Mouse (Mus musculus) lung, adult 18-20 months (tissue): Measurements from ENCODE around the gene Lmbr1.
"Not testable (repeated sequence)": the region's sequence is repeated elsewhere in the genome, so short reads cannot be mapped to it uniquely, and the experiment has no call there.

Source experiments
- DNase-seq, 2 experiments: peaks; one replicate each; pipeline ENCODE4 v3.0.0; 2022; ENCODE audit warnings: mixed read lengths in 2 of 2

Gene Lmbr1

DNA sequence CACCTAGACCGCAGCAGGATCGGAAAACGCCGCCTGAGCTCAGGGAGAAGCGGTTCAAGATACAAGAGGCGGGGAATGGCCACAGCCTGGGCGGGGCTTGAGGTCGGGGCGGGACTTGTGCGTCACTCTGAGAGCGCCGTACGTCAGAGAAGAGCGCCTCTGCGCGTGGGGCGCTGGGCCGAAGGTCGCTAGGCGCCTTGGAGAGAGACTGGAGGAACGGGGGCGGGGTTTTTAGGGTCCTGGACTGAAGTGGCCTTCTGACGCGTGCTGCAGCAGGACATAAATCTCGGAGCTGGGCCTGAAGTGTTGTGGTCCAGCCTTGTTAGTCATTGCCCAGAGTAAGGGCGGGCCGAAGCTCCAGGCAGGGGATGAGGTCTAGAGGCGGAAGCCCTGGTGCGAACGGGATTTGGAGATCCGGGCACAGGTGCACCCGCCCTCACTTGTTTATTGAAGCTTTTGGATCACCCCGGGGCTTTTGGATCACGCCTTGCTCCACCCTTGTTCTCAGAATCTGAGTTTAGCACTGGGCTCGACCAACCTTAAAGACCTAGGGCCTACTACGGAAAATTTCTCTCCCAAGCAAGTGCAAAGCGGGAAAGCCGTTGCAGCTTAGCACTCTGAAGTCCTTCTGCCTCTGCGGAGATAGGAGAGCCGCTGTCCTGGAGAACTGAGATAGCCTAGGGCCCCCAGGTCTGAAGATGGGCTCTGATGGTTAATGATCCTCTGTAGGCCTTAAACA lies at the start of gene Lmbr1:
Gene Lmbr1, minus strand, starts transcription at position 93 of the 739 bp plus-strand sequence.
- peak; percentile 93 to 94 for DNase-seq

DNA sequence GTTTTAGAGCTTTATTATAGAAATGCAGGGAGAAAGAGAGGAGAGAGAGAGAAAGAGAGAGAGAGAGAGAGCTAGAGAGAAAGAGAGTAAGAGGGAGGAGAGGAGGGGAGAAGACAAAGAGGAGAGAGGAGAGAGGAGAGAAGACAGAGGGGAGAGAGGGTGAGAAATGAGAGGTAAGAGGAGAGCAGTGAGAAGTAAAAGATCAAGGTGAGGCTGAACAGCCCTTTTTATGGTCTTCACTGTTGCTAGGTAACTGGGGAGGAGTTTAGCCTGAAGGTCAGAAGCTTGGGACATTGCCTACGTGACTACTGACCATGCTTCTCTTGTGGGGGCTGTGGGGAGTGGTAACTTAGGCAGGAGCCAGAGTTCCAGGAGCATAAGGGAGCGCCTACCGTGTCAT lies 45.1 kb upstream of the Lmbr1 start:
- not testable (repeated sequence) for DNase-seq

DNA sequence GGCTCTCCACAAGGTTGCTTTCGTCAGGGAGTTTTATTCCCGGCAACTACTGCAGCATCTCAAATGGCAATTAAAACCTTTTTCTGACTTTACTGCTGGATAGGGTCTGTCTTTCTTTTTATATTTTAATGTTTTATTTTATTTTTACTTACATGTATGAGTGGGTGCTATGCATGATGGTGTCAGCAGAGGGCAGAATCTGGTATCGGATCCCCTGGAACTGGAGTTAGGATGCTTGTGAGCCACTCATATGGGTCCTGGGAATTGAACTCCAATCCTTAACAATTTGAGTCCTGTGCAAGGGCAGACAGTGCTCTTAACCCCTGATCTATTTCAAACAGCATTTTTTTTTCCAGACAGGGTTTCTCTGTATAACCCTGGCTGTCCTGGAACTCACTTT lies 34.9 kb upstream of the Lmbr1 start:
- DNase-seq, result no peak

DNA sequence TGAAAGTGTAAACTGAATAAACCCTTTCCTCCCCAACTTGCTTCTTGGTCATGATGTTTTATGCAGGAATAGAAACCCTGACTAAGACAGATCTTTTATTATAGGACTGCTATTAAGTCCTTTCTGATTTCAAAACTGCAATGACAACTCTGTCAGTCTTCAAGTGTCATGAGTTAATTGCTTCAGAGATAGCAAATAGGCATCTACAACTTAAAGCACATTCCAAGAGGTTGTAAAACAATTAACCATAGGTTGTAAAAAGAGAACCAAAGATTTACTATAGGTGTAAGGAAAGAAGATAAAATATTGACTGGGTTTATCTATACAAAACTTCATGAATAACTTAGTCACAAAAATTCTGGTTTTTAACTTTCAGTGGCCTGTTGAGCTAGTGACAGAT lies 32.7 kb upstream of the Lmbr1 start:
- no peak for DNase-seq

DNA sequence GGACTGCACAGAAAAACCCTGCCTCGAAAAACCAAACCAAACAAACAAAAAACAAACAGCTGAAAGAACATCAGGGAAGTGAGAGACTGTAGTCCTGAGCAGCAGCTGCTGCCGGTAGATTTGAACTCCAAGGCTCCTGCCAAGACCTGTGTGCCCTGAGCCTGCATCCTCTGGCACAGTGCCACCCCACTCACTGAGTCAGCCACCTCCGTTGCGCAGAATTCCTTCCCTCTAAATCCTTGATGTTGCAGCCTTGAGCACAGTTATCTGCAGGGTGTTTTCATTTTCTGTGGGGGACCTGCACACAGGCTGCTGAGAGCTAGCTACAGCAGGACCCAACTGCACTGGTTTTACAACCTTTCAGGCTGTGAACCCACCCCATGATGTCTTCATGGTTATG lies 20.2 kb upstream of the Lmbr1 start:
- no peak for DNase-seq

DNA sequence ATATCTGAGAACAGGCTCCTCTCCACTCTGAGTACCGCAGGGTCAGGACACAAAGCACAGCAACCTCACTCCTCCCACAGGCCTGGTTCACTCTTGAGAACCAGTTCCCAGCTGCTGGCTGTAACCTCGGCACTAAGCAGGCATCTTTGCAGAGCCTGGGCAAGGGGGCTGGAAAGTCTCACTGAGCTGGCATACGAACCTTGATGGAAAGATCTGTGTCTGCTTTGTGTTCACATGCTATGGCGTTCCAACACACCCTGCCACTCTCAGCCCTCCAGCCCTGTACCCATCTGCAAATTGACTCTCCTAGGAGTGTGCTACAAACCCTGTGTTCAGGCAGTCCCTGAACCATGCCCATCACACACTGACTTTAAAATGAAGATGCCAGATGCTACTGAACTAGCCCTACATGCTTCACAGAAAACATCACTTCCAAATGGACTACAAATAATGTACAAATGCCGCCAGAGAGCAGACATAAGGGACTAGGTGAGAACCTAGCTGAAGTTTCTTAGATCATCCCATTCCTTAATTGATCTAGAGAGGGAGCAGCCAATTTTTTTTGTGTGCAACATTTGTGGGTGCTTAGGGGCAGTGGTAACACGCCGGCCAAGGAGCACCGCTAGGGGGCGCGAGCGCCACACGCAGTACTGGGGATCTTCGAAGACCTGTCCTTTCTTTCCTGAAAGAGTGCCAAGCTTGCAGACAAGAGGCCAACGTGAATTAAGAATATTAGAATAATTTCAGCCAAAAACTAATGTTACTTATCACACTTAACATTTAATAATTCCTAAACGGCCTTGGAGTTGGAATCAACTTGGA lies 11.0 kb upstream of the Lmbr1 start:
- peak; percentile 68 to 81 for DNase-seq

DNA sequence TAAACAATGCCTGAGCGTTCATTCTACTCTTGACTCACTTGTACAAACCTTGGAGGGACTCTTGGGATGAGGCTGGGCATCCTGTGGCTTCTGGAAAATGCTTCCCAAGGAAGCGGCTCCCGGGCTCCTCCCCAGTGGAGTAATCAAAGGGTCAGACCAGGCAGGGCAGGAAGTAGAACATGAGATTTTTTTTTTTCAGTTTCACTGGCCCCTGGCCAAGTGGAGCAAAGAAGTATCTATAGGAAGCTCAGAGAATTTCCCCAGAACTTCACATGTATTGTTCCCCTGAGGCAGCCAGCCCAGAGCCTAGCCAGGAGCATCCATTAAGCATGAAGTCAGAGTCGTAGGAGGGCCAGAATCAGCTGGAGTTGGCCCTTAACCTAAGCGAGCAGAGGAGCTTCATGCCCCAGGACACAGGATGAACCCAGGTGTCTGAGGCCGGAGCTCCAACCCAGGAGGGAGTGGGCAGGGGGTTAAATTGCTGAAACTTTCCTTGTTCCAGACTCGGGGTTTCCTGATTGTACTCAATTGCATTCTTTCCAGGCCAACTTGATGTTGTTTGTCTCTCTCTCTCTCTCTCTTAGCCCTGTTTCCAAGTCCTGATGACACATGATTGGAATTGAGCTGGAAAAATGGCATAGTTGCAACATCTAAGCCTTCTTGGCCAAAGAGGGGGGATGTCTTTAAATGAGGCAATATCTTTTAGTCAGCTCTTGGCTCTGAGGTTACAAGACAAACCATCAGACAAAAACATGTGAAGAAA lies 10.2 kb upstream of the Lmbr1 start:
- DNase-seq, result peak; percentile 27 to 64

DNA sequence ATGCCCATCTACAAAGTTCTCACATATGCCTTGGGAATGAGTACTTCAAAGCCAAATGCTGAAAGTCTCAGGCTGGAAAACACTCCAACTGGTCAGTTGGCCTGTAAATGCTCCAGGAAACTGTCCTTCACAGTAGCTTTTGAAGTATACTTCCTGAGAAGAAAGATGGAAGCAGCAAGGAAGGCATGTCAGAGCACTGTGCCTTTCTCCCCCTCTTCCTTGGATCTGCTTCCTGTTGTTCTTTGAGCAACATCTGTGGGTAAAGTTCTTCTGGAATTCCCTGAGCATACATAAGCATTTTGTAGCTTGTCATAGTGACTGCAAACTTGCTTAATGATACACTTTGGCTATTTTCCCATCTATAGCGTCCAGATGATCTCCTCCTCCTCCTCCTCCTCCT lies 9.4 kb upstream of the Lmbr1 start:
- DNase-seq, result no peak

DNA sequence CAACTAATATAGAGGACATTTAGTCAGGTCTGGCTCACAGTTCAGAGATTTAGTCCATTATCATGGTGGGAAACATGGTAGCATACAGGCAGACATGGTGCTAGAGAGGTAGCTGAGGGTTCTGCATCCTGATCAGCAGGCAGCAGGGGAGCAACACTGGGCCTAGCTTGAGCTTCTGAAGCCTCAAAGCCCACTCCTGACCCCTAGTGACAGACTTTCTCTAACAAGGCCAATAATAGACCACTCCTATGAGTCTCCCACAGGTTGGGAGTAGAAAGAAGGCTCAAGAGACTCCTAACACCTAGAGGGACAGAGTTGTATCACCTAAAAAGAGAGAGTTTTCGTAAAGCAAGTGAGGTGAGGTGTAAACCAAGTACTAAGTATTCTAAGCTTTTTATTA lies 4.6 kb upstream of the Lmbr1 start:
- no peak for DNase-seq

DNA sequence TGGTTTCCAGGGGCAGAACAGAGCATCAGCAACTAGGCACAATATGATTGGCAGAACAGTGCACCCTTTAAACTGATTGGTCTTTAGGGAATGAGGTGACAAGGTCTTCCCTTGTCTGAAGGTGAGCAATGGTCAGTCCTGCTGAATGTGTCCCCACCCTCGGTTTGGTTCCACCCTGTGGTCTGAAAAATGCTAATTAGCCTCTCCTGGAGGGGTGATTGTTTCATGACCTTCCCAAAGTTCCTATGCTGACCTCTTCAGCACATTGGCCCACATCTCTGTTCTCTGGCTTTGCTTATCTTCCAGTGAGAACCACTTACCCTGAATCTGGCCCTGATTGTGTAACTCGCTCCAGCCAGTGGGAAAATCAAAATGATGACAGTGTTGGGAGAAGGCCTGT lies 1.9 kb upstream of the Lmbr1 start:
- DNase-seq, result no peak

DNA sequence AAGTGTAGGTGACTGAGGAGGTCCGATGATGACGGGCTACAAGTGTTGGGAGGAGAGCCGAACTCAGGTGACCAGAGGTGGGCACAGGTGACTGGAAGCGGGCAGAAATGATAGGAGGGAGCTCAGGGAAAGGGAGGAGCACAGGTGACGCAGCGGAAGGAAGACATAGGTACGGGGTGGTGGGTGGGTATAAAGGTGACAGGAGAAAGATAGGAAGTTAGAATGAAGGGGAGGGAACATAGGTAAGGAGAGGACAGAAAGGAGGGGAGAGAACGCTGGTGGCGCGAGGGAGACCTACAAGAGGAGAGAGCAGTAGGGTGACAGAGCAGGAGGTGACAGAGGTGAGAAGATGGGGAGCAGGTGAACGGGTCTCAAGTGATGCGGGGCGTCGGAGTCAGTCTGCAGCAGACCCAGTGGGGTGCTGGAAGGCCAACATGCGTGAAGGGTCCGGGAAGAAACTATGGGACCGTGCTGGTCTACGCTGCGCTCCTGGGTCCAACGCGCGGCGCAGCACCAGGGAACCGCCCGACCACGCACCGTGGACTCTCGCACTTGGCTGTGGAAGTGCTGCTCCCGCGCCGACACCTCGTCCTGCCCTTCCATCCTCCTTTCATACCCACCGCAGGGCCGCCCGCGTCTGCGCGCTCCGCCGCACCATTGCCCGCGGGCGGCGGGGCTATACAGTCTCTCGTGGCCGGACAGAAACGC lies 446 bp downstream of the Lmbr1 start:
- peak; percentile 77 to 79 for DNase-seq

DNA sequence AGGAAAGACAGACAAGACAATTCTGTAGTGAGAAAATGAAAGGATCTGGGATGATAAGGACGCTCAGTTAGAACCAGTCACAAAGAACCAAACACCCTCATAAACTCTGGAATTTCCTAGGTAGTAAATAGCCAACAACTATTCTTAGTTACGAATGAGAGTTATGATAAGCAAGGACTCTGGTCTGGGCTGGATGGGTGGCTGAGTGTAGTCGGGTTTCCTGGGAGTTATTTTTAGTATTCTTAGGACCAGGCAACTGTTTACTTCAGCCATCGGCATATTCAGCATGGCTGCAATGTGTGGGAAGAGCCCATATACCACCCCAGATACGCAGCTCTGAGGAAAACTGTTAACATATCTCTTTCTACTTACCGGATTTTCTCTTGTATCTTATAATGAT lies 14.7 kb downstream of the Lmbr1 start:
- DNase-seq, result no peak

DNA sequence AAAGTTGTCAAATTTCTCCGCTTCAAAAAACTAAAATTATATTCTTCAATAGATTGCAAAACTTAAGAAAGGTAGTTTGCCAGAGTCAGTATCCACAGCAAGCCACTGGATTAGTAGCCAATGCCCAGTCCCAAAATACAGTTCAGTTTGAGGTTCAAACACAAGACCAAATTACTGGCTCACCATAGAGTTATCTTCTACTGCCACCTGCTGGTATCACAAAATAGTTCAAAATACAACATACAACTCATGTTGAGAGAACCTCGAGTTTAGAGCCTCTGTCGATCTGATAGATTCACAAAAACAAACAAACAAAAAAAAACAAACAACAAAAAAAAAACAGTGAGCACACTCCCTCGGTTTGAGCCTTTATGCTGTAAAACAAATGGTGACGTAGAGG lies 42.4 kb downstream of the Lmbr1 start:
- peak in 1 of 2 experiments; percentile 2 for DNase-seq

DNA sequence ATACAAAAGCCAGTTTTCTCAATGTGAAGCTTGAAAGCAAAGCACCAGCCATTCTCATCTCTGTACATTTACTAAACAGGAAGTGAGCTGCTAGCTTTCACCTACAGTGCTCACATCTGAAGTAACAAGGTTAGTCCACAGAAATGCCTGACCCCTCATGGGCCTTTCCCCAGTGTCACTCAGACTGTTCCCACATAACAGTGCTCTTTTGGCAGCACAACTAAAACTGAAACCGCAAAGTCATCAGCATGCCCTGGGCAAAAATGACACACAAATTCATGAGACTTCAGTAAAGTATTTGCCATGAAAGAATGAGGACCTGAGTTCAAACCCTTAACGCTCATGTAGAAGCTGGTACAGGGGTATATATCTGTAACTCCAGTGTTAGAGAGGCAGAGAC lies 55.7 kb downstream of the Lmbr1 start:
- no peak for DNase-seq

DNA sequence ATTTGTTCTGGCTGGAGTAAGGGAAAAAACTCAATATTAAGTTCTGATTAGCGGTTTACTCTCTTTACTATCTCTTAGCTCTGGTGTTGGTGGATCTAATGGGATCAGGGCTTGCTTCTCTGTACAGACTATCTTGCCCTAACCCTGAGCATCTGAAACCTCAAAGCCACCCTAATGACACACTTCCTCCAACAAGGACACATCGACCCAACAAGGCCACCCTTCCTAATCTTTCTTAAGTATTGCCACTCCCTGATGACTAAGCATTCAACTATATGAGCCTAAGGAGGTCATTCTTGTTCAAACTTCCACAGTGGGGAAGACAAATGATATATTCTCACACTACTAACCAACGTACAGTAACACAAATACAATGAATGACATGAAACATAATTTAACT lies 69.0 kb downstream of the Lmbr1 start:
- no peak for DNase-seq

DNA sequence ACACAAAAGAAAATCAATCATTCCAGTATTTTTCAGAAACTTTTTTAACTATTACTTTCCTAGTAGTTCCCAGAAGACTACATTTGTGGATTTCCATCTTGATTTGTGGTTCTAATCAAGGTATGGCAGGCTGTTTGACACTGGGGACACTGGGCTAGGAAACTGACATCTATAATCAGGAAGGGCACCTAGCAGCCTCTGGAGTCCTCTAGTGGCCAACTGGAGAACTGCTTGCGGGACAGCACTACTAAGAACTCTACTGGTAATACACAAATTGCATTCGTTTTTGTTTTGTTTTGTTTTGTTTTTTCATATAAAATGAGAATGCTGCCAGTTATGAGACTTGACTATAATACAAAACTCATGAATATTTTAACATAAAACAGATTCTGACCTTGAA lies 85.0 kb downstream of the Lmbr1 start:
- DNase-seq, result peak; percentile 42 to 44

DNA sequence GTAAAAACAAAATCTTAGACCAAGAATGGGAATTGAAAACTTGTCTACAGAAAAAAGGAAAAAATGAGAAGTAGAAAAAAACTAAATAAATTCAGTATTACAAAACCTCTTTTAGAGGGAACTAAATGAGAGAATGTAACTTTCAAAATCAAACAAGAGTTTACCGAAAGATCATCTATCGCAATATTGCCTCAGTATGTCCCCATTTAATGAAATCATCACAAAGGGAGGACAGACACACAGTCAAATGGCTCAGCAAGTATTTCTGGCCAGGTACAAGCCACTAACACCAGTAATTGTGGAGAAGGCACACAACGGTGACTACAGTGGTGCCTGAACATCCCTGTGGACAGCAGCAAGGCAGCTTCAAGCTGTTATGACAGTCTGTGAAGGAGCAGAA lies 88.1 kb downstream of the Lmbr1 start:
- DNase-seq, result no peak

DNA sequence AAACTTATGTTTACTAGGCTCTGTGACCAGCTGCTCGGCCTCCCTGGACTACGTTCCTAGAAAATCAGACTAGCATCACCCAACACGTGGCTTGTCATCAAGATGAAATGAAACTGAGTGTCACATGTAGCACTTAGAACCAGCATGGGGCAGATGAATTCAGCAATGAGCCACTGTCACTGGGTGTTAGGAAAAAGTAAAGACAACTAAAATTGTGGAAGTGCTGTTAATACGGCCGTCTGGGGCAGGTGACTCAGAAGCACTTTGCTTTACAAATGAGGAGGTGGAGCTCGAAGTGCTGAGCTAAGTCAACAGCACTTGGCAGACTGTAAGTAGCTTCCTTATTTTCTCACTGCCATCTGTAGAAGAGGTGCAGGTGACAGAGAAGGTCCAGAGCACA lies 88.5 kb downstream of the Lmbr1 start:
- DNase-seq, result no peak

DNA sequence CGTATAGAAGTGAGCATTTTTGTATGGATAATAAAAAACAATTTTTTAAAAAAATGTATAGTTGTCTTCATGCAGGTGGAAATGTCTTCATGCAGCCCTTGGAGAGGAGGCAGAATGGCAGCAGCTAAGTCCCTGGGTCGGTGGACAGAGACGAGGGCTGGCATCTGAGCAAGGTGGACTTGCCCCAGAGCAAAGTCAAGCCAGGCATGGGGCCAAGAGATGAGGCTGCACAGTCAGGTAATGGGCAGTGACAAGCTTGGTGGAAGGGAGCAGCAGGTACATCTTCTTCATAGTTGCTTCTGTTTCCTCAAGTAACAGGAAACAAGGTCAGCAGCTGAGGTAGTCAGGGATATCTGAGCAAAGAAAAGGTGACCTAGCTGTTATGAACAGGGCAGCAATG lies 97.1 kb downstream of the Lmbr1 start:
- no peak for DNase-seq

DNA sequence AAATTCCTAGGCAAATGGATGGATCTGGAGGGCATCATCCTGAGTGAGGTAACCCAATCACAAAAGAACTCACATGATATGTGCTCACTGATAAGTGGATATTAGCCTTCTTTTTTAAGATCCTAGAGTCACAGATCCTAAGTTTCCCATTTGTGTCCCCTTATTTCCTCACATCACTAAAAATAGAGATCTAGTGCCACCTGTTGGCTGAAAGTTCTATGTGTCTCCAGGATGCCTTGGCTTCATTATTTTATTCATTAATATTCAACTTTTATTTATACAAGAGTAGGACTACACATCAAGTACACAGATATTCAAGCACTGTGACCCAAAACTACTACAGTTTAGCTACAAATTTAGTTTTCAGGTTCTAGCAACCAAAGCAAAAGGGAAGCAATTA lies 103.4 kb downstream of the Lmbr1 start:
- no peak for DNase-seq

DNA sequence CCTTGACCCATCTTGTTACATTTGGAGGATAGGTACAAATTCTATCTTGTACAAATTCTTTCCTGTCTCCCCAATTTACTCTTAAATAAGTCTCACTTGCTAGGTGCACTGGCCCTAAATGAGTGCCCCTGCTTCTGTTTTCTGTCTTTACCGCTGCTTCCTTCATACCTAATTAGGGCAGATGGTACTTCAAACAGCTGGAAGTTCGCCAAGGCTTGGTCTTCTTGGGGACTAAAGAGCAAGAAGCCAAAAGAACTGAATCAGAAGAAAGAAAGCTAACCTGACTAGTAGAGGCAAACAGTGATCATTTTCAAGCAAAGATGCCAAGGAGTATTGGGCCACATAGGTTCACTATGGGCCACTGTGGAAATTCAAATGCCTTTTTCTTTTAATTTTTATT lies 104.8 kb downstream of the Lmbr1 start:
- DNase-seq, result no peak

DNA sequence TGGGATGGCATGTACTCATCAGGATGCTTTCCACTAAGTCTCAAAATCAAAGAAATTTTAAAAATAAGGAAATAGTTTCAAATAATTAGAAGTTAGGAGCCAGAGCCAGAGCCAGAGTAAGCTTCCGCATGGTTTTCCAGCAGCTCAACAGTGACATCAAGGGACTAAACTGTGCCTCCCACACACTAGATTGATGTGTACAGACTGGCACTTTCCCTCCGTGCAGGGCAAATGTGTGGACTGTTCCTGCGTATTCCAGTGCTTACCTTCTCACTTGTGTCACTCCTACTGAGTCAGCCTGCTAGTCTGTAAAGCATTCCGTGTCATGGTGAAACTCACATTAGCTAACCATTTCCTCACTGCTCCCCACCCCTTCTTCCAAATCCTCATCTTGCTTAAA lies 107.3 kb downstream of the Lmbr1 start:
- DNase-seq, result no peak

DNA sequence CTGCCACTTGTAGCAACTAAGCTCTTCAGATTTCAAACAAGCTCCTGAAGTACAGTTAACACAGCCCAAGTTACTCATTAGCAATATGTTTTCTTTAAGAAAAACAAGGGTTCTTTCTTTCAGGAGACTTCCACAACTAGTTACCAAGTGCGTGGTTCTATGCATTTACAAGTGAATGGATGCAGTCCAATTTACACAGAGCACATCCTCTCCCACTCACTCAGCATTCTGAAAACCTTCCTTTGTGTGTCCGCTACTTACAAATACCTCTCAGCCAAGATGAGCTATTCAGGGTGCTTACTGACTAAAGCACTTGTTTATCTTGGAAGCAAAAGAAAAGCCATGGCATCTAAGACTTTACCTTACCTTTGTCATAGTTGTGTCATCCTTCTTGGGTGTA lies 124.3 kb downstream of the Lmbr1 start:
- no peak for DNase-seq
